Mouse (Mus musculus) liver, postnatal 0 days (tissue): Measurements from ENCODE around the gene Gm13420. TPM values are rescaled to one million over a fixed set of nuclear protein-coding genes. Genes with fewer than 3 reads are reported as not detected.
"Not testable (repeated sequence)": the region's sequence is repeated elsewhere in the genome, so short reads cannot be mapped to it uniquely, and the experiment has no call there.

Experiments used
- ATAC-seq: fragments of 200-750 bp; cut with Nextera tagmentation; 2 replicates; pipeline ENCODE4 v1.8.0; 2017; ENCODE audit warnings: mild to moderate bottlenecking, moderate library complexity
- DNase-seq: peaks from one replicate; pipeline ENCODE4 v3.0.0-alpha.2; 2016
- H3K27ac ChIP-seq: fragments of 300-500 bp; sonication (generic); 2 replicates; pipeline ENCODE4 v1.5.1; 2014; ENCODE audit warnings: antibody characterized with exemption, moderate library complexity, mild to moderate bottlenecking, low read depth
- H3K27me3 ChIP-seq: fragments of 300-500 bp; sonication (generic); 2 replicates; pipeline ENCODE4 v1.6.1; 2014; ENCODE audit warnings: low read length, control low read depth, mixed read lengths; ENCODE audit not compliant: insufficient read depth
- H3K36me3 ChIP-seq: fragments of 300-500 bp; sonication (generic); replicated peaks from 2 replicates; pipeline ENCODE4 v1.6.1; 2014; ENCODE audit warnings: mild to moderate bottlenecking, control low read depth, low read length, moderate library complexity, mixed read lengths; ENCODE audit not compliant: insufficient read depth
- H3K4me1 ChIP-seq: fragments of 300-500 bp; sonication (generic); 2 replicates; pipeline ENCODE4 v1.6.1; 2014; ENCODE audit warnings: antibody characterized with exemption, mild to moderate bottlenecking, control low read depth; ENCODE audit not compliant: insufficient read depth
- H3K4me2 ChIP-seq: fragments of 300-500 bp; sonication (generic); 2 replicates; pipeline ENCODE4 v1.6.1; 2014; ENCODE audit warnings: low read depth, mild to moderate bottlenecking, low read length, moderate library complexity, mixed read lengths
- H3K4me3 ChIP-seq: fragments of 300-500 bp; sonication (generic); 2 replicates; pipeline ENCODE4 v1.5.1; 2014; ENCODE audit warnings: low read depth, low read length
- H3K9ac ChIP-seq: fragments of 300-500 bp; sonication (generic); replicated peaks from 2 replicates; pipeline ENCODE4 v1.6.1; 2014; ENCODE audit warnings: mild to moderate bottlenecking, moderate library complexity
- H3K9me3 ChIP-seq: fragments of 300-500 bp; sonication (generic); 2 replicates; pipeline ENCODE4 v1.6.1; 2016; ENCODE audit warnings: mild to moderate bottlenecking, control low read depth, low read length, mixed read lengths
- CTCF ChIP-seq: sonication (generic); IDR thresholded peaks from 2 replicates; pipeline ENCODE4 v1.5.1; 2016; ENCODE audit warnings: antibody characterized with exemption, low read depth
- EP300 ChIP-seq: IDR thresholded peaks from 2 replicates; pipeline ENCODE4 v1.6.1; 2016; ENCODE audit warnings: antibody characterized with exemption, low read depth, mild to moderate bottlenecking
- WGBS: fragments of 180-500 bp; shearing (Covaris S2); extraction: QIAGEN DNeasy Blood & Tissue Kit; methylation state at CpG from one replicate; pipeline ENCODE4 v1.1.7; 2014; ENCODE audit not compliant: insufficient replicate concordance; 5-methylcytosine and 5-hydroxymethylcytosine counted together
- polyA plus RNA-seq: library from polyadenylated mRNA; unstranded; fragments of >200 nt; fragmentation: Nextera tagmentation; extraction: Ambion mirVana; gene quantifications from 2 replicates; pipeline ENCODE4 v1.2.1, GENCODE M21; 2015

The Gm13420 gene
- polyA plus RNA-seq, 1 experiment from 2014 or later: 0.13 TPM

- DNase-seq: no peak
Observed at GRCm38 (mm10) chr2:29714127-29714526, 37.4 kb downstream of the Gm13420 start.

GRCm38 (mm10) chr2:29713501-29713900 lies 38.0 kb downstream of the Gm13420 start:
- 87% methylated on average over 1 of the region's 2 CpGs for WGBS
- no peaks in the 10 kb centered on the region for H3K4me1 ChIP-seq
- H3K4me3 ChIP-seq: no peak overlapping the region
- H3K36me3 ChIP-seq: peaks cover 28% of the 10 kb centered on the region
- no peak overlapping the region for H3K4me2 ChIP-seq
- no peak overlapping the region for H3K9ac ChIP-seq
- ATAC-seq: no peak
- H3K27ac ChIP-seq: no peak overlapping the region
- TF ChIP-seq CTCF: no peak
- TF ChIP-seq EP300: no peak
- DNase-seq: no peak
- no peaks in the 10 kb centered on the region for H3K9me3 ChIP-seq
- no peaks in the 10 kb centered on the region for H3K27me3 ChIP-seq

More at GRCm38 (mm10) chr2:29714127-29714526, 37.4 kb downstream of the Gm13420 start:
- Histone ChIP-seq H3K36me3 (peaks cover 30% of the 10 kb centered on the region), H3K4me2 (no peak overlapping the region), H3K4me1 (no peaks in the 10 kb centered on the region), H3K9ac (no peak overlapping the region), H3K27ac (no peak overlapping the region), H3K9me3 (no peaks in the 10 kb centered on the region), H3K4me3 (no peak overlapping the region), H3K27me3 (no peaks in the 10 kb centered on the region)
- ATAC-seq: no peak
- TF ChIP-seq EP300 (no peak), CTCF (no peak)
- 82% methylated on average over 5 of the region's 5 CpGs for WGBS

DNA sequence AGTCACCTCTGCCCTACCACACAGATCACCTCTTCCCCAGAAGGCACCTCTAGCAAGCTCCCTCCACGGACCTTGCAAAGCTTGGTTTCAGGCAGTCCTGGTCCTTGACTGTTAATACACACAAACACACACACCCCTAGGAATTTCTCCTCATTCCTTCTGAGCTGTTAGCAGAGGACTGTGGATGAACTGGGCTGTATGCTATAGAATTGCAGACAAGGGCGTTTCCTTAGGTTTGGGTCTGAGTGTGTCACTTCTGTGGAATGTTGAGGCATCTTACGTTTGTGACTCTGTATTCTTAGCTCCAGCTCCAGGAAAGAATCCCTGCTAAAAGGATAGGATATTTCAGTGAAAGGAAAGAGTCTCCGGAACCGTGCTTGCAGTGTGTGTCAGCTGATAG lies 39.6 kb downstream of the Gm13420 start:
- Histone ChIP-seq H3K9ac (no peak overlapping the region), H3K4me3 (no peak overlapping the region), H3K27me3 (no peaks in the 10 kb centered on the region), H3K4me1 (no peaks in the 10 kb centered on the region), H3K27ac (no peak overlapping the region), H3K4me2 (no peak overlapping the region), H3K9me3 (no peaks in the 10 kb centered on the region), H3K36me3 (peaks cover 28% of the 10 kb centered on the region)
- 86% methylated on average over 5 of the region's 5 CpGs for WGBS
- DNase-seq (no peak), ATAC-seq (no peak)
- no peak for TF ChIP-seq CTCF
- TF ChIP-seq EP300: no peak

GRCm38 (mm10) chr2:29711038-29711437 lies 40.4 kb downstream of the Gm13420 start:
- H3K36me3 ChIP-seq: peaks cover 34% of the 10 kb centered on the region
- no peak for ATAC-seq
- no peaks in the 10 kb centered on the region for H3K9me3 ChIP-seq
- no peaks in the 10 kb centered on the region for H3K4me1 ChIP-seq
- WGBS: 55% methylated on average over 3 of the region's 3 CpGs
- DNase-seq: no peak
- no peak overlapping the region for H3K9ac ChIP-seq
- H3K4me2 ChIP-seq: no peak overlapping the region
- TF ChIP-seq EP300 (no peak), CTCF (no peak)
- no peaks in the 10 kb centered on the region for H3K27me3 ChIP-seq
- no peak overlapping the region for H3K27ac ChIP-seq
- H3K4me3 ChIP-seq: no peak overlapping the region

GRCm38 (mm10) chr2:29708209-29708608 lies 43.3 kb downstream of the Gm13420 start:
- H3K9ac ChIP-seq, H3K27ac ChIP-seq, H3K9me3 ChIP-seq, H3K27me3 ChIP-seq, H3K4me3 ChIP-seq, ATAC-seq, H3K4me2 ChIP-seq, H3K4me1 ChIP-seq, DNase-seq: not testable (repeated sequence)
- 81% methylated on average over 4 of the region's 4 CpGs for WGBS
- peaks cover 43% of the 10 kb centered on the region for H3K36me3 ChIP-seq

- 83% methylated on average over 4 of the region's 4 CpGs for WGBS
- TF ChIP-seq EP300 (no peak), CTCF (peak; percentile 61)
- no peaks in the 10 kb centered on the region for H3K9me3 ChIP-seq
- no peak for ATAC-seq
- DNase-seq: peak; percentile 33
- H3K9ac ChIP-seq: no peak overlapping the region
- no peak overlapping the region for H3K27ac ChIP-seq
- H3K4me1 ChIP-seq: no peaks in the 10 kb centered on the region
- no peak overlapping the region for H3K4me3 ChIP-seq
- H3K4me2 ChIP-seq: no peak overlapping the region
- H3K27me3 ChIP-seq: no peaks in the 10 kb centered on the region
- H3K36me3 ChIP-seq: peaks cover 48% of the 10 kb centered on the region
Observed at GRCm38 (mm10) chr2:29707731-29708130, 43.8 kb downstream of the Gm13420 start.
